Mouse (Mus musculus) kidney, embryonic 14.5 days (tissue): ENCODE measurements around the gene Bola2. TPM values are rescaled to one million over a fixed set of nuclear protein-coding genes. Genes with fewer than 3 reads are reported as not detected.

Source experiments
- polyA plus RNA-seq: library from polyadenylated mRNA; unstranded; fragments of >200 nt; fragmentation: Nextera tagmentation; extraction: Ambion mirVana; gene quantifications from 2 replicates; pipeline ENCODE4 v1.2.1, GENCODE M21; 2014

The Bola2 gene
- polyA plus RNA-seq, 1 experiment from 2014 or later: 145 TPM

Other genes starting within 250 kb of the Bola2 start
- 1.3 and 1.6 TPM in 2 replicates for gene Atp2a1, start 232.3 kb upstream of the Bola2 start, polyA plus RNA-seq
- 36.9 and 47.1 TPM in 2 replicates for gene Sh2b1, start 220.0 kb upstream of the Bola2 start, polyA plus RNA-seq
- gene Tufm, start 208.0 kb upstream of the Bola2 start, polyA plus RNA-seq: 145 and 159 TPM in 2 replicates
- gene Atxn2l, start 192.0 kb upstream of the Bola2 start, polyA plus RNA-seq: 39.9 and 59.7 TPM in 2 replicates
- 174 and 207 TPM in 2 replicates for gene Eif3c, start 129.0 kb upstream of the Bola2 start, polyA plus RNA-seq
- 0.38 and 0.39 TPM in 2 replicates for gene Apobr, start 110.5 kb upstream of the Bola2 start, polyA plus RNA-seq
- gene Cln3, start 109.6 kb upstream of the Bola2 start, polyA plus RNA-seq: 29.8 and 30.4 TPM in 2 replicates
- not detected in 2 replicates for gene Il27, start 100.5 kb upstream of the Bola2 start, polyA plus RNA-seq
- 2.4 and 2.6 TPM in 2 replicates for gene Nupr1, start 64.5 kb upstream of the Bola2 start, polyA plus RNA-seq
- 35.6 and 52.5 TPM in 2 replicates for gene Sgf29, start 46.1 kb upstream of the Bola2 start, polyA plus RNA-seq
- gene Sult1a1, start 19.0 kb upstream of the Bola2 start, polyA plus RNA-seq: 5.2 and 6.3 TPM in 2 replicates
- 7.7 and 8.1 TPM in 2 replicates for gene Slx1b, start 383 bp downstream of the Bola2 start, polyA plus RNA-seq
- gene Coro1a, start 12.4 kb downstream of the Bola2 start, polyA plus RNA-seq: 18.3 and 19.6 TPM in 2 replicates
- gene Mapk3, start 64.2 kb downstream of the Bola2 start, polyA plus RNA-seq: 55.0 and 79.2 TPM in 2 replicates
- gene Gdpd3, start 70.9 kb downstream of the Bola2 start, polyA plus RNA-seq: 2.0 and 2.6 TPM in 2 replicates
- 87.5 and 94.5 TPM in 2 replicates for gene Ypel3, start 81.6 kb downstream of the Bola2 start, polyA plus RNA-seq
- 0.24 and 0.36 TPM in 2 replicates for gene Tbx6, start 86.1 kb downstream of the Bola2 start, polyA plus RNA-seq
- gene Ppp4c, start 97.1 kb downstream of the Bola2 start, polyA plus RNA-seq: 294 and 371 TPM in 2 replicates
- gene Fam57b, start 102.3 kb downstream of the Bola2 start, polyA plus RNA-seq: 0.15 TPM in 1 of 2 replicates, not detected in the other
- gene 4930451I11Rik, start 136.2 kb downstream of the Bola2 start, polyA plus RNA-seq: not detected in 2 replicates
- gene Doc2a, start 152.0 kb downstream of the Bola2 start, polyA plus RNA-seq: 7.2 and 8.8 TPM in 2 replicates
- 22.8 and 23.5 TPM in 2 replicates for gene Hirip3, start 166.6 kb downstream of the Bola2 start, polyA plus RNA-seq
- 92.4 and 94.0 TPM in 2 replicates for gene Ino80e, start 167.0 kb downstream of the Bola2 start, polyA plus RNA-seq
- 24.9 and 29.2 TPM in 2 replicates for gene Taok2, start 189.3 kb downstream of the Bola2 start, polyA plus RNA-seq
- gene Tmem219, start 227.5 kb downstream of the Bola2 start, polyA plus RNA-seq: 27.4 and 30.5 TPM in 2 replicates
- 13.1 and 19.4 TPM in 2 replicates for gene Kctd13, start 233.5 kb downstream of the Bola2 start, polyA plus RNA-seq